Mouse (Mus musculus) forebrain, embryonic 15.5 days (tissue): ENCODE results near the gene Prom1. TPM values are rescaled to one million over a fixed set of nuclear protein-coding genes. Genes with fewer than 3 reads are reported as not detected.
A peak's percentile ranks its signal among the peaks of the same experiment; 100 is the strongest.
"Not testable (repeated sequence)": the region's sequence is repeated elsewhere in the genome, so short reads cannot be mapped to it uniquely, and the experiment has no call there.

Experiments
- ATAC-seq: fragments of 200-750 bp; cut with Nextera tagmentation; replicated peaks from 2 replicates; pipeline ENCODE4 v1.8.0; 2017; ENCODE audit warnings: mild to moderate bottlenecking, moderate TSS enrichment, moderate library complexity
- H3K27ac ChIP-seq: fragments of 300-500 bp; sonication (generic); replicated peaks from 2 replicates; pipeline ENCODE4 v1.5.1; 2015; ENCODE audit warnings: mild to moderate bottlenecking, inconsistent platforms
- H3K27me3 ChIP-seq: fragments of 300-500 bp; sonication (generic); 2 replicates; pipeline ENCODE4 v1.6.1; 2015; ENCODE audit warnings: inconsistent platforms
- H3K36me3 ChIP-seq: fragments of 300-500 bp; sonication (generic); 2 replicates; pipeline ENCODE4 v1.6.1; 2015; ENCODE audit warnings: mild to moderate bottlenecking, inconsistent platforms
- H3K4me1 ChIP-seq: fragments of 300-500 bp; sonication (generic); 2 replicates; pipeline ENCODE4 v1.6.1; 2015; ENCODE audit warnings: inconsistent platforms
- H3K4me2 ChIP-seq: fragments of 300-500 bp; sonication (generic); replicated peaks from 2 replicates; pipeline ENCODE4 v1.6.1; 2015; ENCODE audit warnings: mild to moderate bottlenecking, inconsistent platforms
- H3K4me3 ChIP-seq: fragments of 300-500 bp; sonication (generic); 2 replicates; pipeline ENCODE4 v1.5.1; 2015; ENCODE audit warnings: mild to moderate bottlenecking, inconsistent platforms
- H3K9ac ChIP-seq: fragments of 300-500 bp; sonication (generic); replicated peaks from 2 replicates; pipeline ENCODE4 v1.6.1; 2015; ENCODE audit warnings: mild to moderate bottlenecking, inconsistent platforms
- H3K9me3 ChIP-seq: fragments of 300-500 bp; sonication (generic); 2 replicates; pipeline ENCODE4 v1.6.1; 2016; ENCODE audit warnings: inconsistent platforms
- WGBS: fragments of 180-500 bp; shearing (Covaris S2); methylation state at CpG from one replicate; pipeline ENCODE4 v1.1.7; 2015; ENCODE audit warnings: mixed read lengths; 5-methylcytosine and 5-hydroxymethylcytosine counted together
- polyA plus RNA-seq: library from polyadenylated mRNA; unstranded; fragments of >200 nt; fragmentation: Nextera tagmentation; extraction: Ambion mirVana; gene quantifications from 2 replicates; pipeline ENCODE4 v1.2.1, GENCODE M21; 2015

The Prom1 gene
- polyA plus RNA-seq: 37.0 and 40.1 TPM in 2 replicates

GRCm38 (mm10) chr5:44101231-44102110 is at the start of gene Prom1:
Gene Prom1 (minus strand): TSS chr5:44102032.
- ATAC-seq: peak; percentile 73
- 1% methylated on average over 44 of the region's 44 CpGs for WGBS

GRCm38 (mm10) chr5:44147732-44148131 is 45.9 kb upstream of the Prom1 start:
- no peaks in the 10 kb centered on the region for H3K36me3 ChIP-seq
- no peak for ATAC-seq
- H3K27me3 ChIP-seq: no peaks in the 10 kb centered on the region

More at GRCm38 (mm10) chr5:44101231-44102110, at the start of gene Prom1:
- H3K27me3 ChIP-seq: no peaks in the 10 kb centered on the region
- peaks cover 23% of the 10 kb centered on the region for H3K4me1 ChIP-seq
- no peaks in the 10 kb centered on the region for H3K36me3 ChIP-seq
- H3K9me3 ChIP-seq: no peaks in the 10 kb centered on the region
- H3K4me2 ChIP-seq: peak within 1 kb of the TSS; percentile 94
- peak within 1 kb of the TSS; percentile 64 for H3K4me3 ChIP-seq
- peak within 1 kb of the TSS; percentile 89 for H3K9ac ChIP-seq
- H3K27ac ChIP-seq: peak within 1 kb of the TSS; percentile 82

DNA sequence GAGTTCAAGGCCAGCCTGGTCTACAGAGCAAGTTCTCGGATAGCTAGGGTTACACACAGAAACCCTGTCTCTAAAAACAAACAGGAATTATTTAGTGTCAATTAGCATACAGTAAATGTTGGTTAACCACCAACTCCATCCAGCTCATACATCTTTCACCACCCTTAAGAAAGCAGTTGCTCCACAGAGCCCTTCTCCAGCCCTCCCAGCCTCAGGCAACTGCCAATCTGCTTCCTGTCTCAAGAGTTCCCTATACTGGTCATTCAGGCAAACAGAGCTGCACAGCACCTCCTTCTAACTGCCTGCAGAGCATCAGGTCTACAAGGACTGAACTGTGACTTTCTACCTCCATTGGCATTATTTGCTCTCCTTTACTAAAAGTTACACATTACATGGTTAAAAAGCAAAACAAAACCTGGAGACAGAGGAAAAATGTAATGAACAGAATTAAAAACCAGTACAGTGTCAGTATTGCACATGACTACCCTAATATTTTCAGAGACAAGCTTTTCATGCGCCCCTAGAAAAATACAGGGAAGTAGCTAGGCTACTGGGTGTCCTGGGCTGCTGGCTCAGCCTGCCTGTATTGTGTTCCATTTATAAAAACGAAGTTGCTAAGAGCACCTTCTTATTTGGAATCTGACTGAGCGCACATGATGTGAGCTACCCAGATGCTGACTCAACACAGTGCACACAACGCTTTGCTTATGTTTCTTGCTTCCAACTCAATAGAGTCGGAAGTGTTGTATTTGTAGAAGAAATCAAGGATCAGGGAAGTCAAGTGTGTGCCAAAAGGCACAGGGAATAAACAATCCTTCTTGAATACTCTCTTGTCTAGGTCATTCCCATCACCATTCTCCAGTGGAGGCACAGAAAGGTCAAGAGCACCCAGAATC is 44.9 kb upstream of the Prom1 start:
- Histone ChIP-seq H3K9me3 (no peaks in the 10 kb centered on the region), H3K4me2 (no peak overlapping the region), H3K4me1 (no peaks in the 10 kb centered on the region), H3K4me3 (no peak overlapping the region), H3K9ac (no peak overlapping the region), H3K36me3 (no peaks in the 10 kb centered on the region), H3K27me3 (no peaks in the 10 kb centered on the region), H3K27ac (no peak overlapping the region)
- ATAC-seq: no peak
- WGBS: 85% methylated on average over 6 of the region's 6 CpGs

More at GRCm38 (mm10) chr5:44147732-44148131, 45.9 kb upstream of the Prom1 start:
- WGBS: 85% methylated on average over 3 of the region's 3 CpGs
- no peaks in the 10 kb centered on the region for H3K9me3 ChIP-seq
- H3K4me2 ChIP-seq: no peak overlapping the region
- H3K27ac ChIP-seq: no peak overlapping the region
- no peaks in the 10 kb centered on the region for H3K4me1 ChIP-seq
- no peak overlapping the region for H3K4me3 ChIP-seq
- no peak overlapping the region for H3K9ac ChIP-seq

DNA sequence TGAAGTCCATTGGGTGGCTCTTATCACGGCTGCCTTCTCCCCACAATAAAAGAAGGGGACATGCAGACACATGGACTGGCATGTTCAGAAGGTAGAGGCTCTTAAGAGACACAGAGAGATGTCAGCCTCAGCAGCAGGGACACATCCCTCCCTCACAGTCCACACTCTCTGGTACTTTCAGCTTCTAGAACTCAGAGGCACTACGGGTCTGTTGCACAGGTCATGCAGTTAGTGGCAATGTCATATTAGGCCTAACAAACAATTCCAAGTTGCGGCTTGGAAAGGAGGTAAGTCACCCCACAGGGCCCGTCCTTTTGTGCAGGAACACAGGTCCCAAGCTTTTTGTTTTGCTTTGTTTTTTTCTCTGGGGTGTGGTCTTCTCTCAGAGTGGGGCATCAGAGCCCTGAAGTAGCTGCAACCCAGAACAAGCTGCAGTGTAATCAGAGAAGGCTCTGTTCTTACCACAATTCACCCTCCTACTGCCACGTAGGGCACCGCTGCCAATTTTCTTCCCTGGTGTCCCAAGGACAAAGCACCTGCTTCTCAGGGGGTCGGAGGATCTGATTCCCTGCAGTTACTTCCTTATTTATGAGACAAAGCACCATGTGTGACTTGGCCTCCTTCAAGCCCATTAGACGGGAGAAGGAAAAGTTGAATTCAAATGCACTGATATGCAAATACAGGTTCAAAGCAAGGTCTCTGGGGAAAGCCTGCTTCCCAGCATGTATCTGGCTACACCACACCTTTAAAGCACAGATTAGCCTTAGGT is 41.8 kb upstream of the Prom1 start:
- H3K4me3 ChIP-seq: no peak overlapping the region
- H3K4me2 ChIP-seq: no peak overlapping the region
- ATAC-seq: no peak
- no peak overlapping the region for H3K9ac ChIP-seq
- H3K27me3 ChIP-seq: no peaks in the 10 kb centered on the region
- WGBS: 15% methylated on average over 8 of the region's 8 CpGs
- no peak overlapping the region for H3K27ac ChIP-seq
- no peaks in the 10 kb centered on the region for H3K9me3 ChIP-seq
- H3K4me1 ChIP-seq: no peaks in the 10 kb centered on the region
- H3K36me3 ChIP-seq: no peaks in the 10 kb centered on the region

- H3K27me3 ChIP-seq: no peaks in the 10 kb centered on the region
- no peak overlapping the region for H3K4me2 ChIP-seq
- H3K36me3 ChIP-seq: no peaks in the 10 kb centered on the region
- no peak for ATAC-seq
- 84% methylated on average over 4 of the region's 4 CpGs for WGBS
- no peaks in the 10 kb centered on the region for H3K4me1 ChIP-seq
- no peak overlapping the region for H3K9ac ChIP-seq
- no peak overlapping the region for H3K27ac ChIP-seq
- H3K9me3 ChIP-seq: no peaks in the 10 kb centered on the region
- H3K4me3 ChIP-seq: no peak overlapping the region
Observed at GRCm38 (mm10) chr5:44127487-44127886, 25.7 kb upstream of the Prom1 start.

GRCm38 (mm10) chr5:44126574-44126973 is 24.7 kb upstream of the Prom1 start:
- H3K9me3 ChIP-seq, H3K4me2 ChIP-seq, H3K36me3 ChIP-seq, H3K27me3 ChIP-seq, H3K4me3 ChIP-seq, H3K9ac ChIP-seq, ATAC-seq, H3K27ac ChIP-seq, H3K4me1 ChIP-seq: not testable (repeated sequence)
- 90% methylated on average over 8 of the region's 8 CpGs for WGBS

DNA sequence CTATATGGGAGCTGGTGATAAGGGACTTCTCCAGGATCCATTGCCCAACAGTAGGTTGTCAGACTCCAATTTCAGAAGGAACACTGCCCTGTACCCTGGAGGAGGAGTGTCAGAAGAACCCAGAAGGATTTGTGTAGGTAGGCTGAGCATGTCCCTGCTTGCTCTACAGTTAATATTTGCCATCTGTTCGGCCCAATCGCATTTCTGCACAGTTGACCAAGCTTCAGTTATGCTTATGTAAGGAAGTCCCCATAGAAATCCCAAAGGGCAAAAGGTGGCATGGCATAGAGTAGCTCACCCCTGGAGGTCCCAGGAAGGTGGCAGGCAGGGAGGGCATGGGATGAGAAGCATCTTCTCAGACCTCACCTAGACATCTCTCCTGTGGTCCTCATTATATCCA is 19.6 kb upstream of the Prom1 start:
- no peaks in the 10 kb centered on the region for H3K36me3 ChIP-seq
- H3K9ac ChIP-seq: no peak overlapping the region
- H3K27ac ChIP-seq: no peak overlapping the region
- H3K4me3 ChIP-seq: no peak overlapping the region
- 93% methylated on average over 2 of the region's 2 CpGs for WGBS
- no peaks in the 10 kb centered on the region for H3K27me3 ChIP-seq
- no peaks in the 10 kb centered on the region for H3K4me1 ChIP-seq
- H3K4me2 ChIP-seq: no peak overlapping the region
- no peak for ATAC-seq
- no peaks in the 10 kb centered on the region for H3K9me3 ChIP-seq

GRCm38 (mm10) chr5:44113138-44113537 is 11.3 kb upstream of the Prom1 start:
- Histone ChIP-seq H3K9ac (no peak overlapping the region), H3K27me3 (no peaks in the 10 kb centered on the region), H3K36me3 (no peaks in the 10 kb centered on the region), H3K4me1 (no peaks in the 10 kb centered on the region), H3K4me3 (no peak overlapping the region), H3K27ac (no peak overlapping the region), H3K4me2 (no peak overlapping the region), H3K9me3 (no peaks in the 10 kb centered on the region)
- no peak for ATAC-seq
- WGBS: 84% methylated on average over 2 of the region's 2 CpGs

DNA sequence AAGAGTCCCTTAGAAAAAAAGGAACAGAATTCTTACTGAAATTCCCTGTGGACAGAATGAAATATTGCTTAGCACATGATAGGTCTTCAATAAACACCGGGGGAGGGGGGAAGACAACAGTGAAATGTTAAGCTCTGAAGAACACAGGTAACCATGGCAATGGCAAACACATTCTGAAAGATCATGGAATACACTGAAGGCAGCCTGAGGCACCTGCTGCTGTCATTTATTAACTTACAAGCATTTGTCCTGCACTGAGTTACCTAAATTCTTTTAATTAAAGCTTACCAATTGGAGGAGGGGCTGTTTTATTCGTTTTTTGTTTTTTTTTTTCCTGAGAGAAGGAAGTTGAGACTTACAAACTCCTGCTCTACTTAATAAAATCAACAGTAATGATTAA is 7.3 kb upstream of the Prom1 start:
- H3K9me3 ChIP-seq: no peaks in the 10 kb centered on the region
- no peak overlapping the region for H3K27ac ChIP-seq
- 70% methylated on average over 2 of the region's 2 CpGs for whole genome bisulfite sequencing
- no peaks in the 10 kb centered on the region for H3K27me3 ChIP-seq
- ATAC-seq: no peak
- peaks cover 5% of the 10 kb centered on the region; the same call in 1 of the 2 replicates for H3K4me1 ChIP-seq
- no peak overlapping the region for H3K9ac ChIP-seq
- H3K36me3 ChIP-seq: no peaks in the 10 kb centered on the region
- H3K4me2 ChIP-seq: no peak overlapping the region
- H3K4me3 ChIP-seq: no peak overlapping the region

- Histone ChIP-seq H3K27me3 (no peaks in the 10 kb centered on the region), H3K9me3 (no peaks in the 10 kb centered on the region), H3K27ac (no peak overlapping the region), H3K9ac (no peak overlapping the region), H3K36me3 (no peaks in the 10 kb centered on the region), H3K4me3 (no peak overlapping the region), H3K4me1 (peaks cover 5% of the 10 kb centered on the region; the same call in 1 of the 2 replicates), H3K4me2 (no peak overlapping the region)
- 93% methylated on average over 4 of the region's 4 CpGs for WGBS
- ATAC-seq: no peak
Observed at GRCm38 (mm10) chr5:44108125-44108524, 6.3 kb upstream of the Prom1 start.

DNA sequence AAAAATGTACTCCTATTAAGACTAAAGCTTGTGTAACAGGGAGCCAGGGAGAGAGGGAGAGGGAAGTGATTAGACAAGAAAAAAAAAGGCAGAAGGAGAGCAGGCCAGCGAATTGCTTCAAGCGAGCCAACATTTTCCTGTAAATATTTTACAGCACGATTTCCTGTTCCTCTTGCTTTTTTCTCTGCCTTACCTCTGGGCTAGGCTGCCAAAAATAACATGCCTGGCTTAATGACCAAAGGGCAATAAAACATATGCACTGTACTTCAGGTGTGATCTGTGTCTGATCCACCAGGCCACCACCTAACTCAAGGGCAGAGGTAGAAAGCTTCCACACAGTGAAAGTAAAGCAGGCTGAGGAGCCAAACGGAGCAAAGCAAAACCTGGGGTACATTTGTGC is 3.4 kb upstream of the Prom1 start:
- Histone ChIP-seq H3K4me3 (no peak overlapping the region), H3K36me3 (no peaks in the 10 kb centered on the region), H3K9ac (no peak overlapping the region), H3K27ac (no peak overlapping the region), H3K4me2 (no peak overlapping the region), H3K27me3 (no peaks in the 10 kb centered on the region), H3K4me1 (peaks cover 12% of the 10 kb centered on the region), H3K9me3 (no peaks in the 10 kb centered on the region)
- WGBS: 59% methylated on average over 4 of the region's 4 CpGs
- no peak for ATAC-seq
